Mouse (Mus musculus) large intestine, adult 2 months (tissue): ENCODE measurements around the gene Htra2. TPM values are rescaled to one million over a fixed set of nuclear protein-coding genes. Genes with fewer than 3 reads are reported as not detected.

Experiments
- DNase-seq: peaks from one replicate; pipeline ENCODE4 v3.0.0-alpha.2; 2012; ENCODE audit warnings: low read depth, low spot score
- WGBS: fragments of 180-500 bp; shearing (Covaris S2); methylation state at CpG from one replicate; pipeline ENCODE4 v1.1.7; 2018; 5-methylcytosine and 5-hydroxymethylcytosine counted together
- polyA plus RNA-seq: library from polyadenylated mRNA; depleted of rRNA; stranded (reverse); fragments of >200 nt; gene quantifications from 2 replicates; pipeline ENCODE4 v1.2.3, GENCODE M21; 2012; rRNA removed

Htra2 gene
- 39.7 and 39.9 TPM in 2 replicates for polyA plus RNA-seq

GRCm38 (mm10) chr6:83054871-83055431, at the start of gene Htra2:
Gene Htra2, minus strand, starts transcription at chr6:83055273.
- DNase-seq, result no peak

GRCm38 (mm10) chr6:83104158-83104557, 49.1 kb upstream of the Htra2 start:
- no peak for DNase-seq
- WGBS, result 84% methylated on average over 4 of the region's 4 CpGs

More at GRCm38 (mm10) chr6:83054871-83055431, at the start of gene Htra2:
- WGBS, result under 1% methylated on average over 50 of the region's 50 CpGs

- 65% methylated on average over 11 of the region's 11 CpGs for WGBS
- DNase-seq, result no peak
Measured at GRCm38 (mm10) chr6:83103130-83103650, 48.1 kb upstream of the Htra2 start.

GRCm38 (mm10) chr6:83101688-83102556, 46.8 kb upstream of the Htra2 start:
- WGBS, result under 1% methylated on average over 74 of the region's 74 CpGs
- no peak for DNase-seq

- WGBS, result under 1% methylated on average over 25 of the region's 25 CpGs
Measured at GRCm38 (mm10) chr6:83101316-83101687, 46.2 kb upstream of the Htra2 start, which contains the start of the genes Ccdc142 and Gm42688. Gene Ccdc142, plus strand, starts transcription at chr6:83101601. Gene Gm42688, plus strand, starts transcription at chr6:83101617.

GRCm38 (mm10) chr6:83098411-83098810, 43.3 kb upstream of the Htra2 start:
- DNase-seq, result no peak
- 34% methylated on average over 2 of the region's 2 CpGs for WGBS

More at GRCm38 (mm10) chr6:83101316-83101687, 46.2 kb upstream of the Htra2 start, which contains the start of the genes Ccdc142 and Gm42688:
- DNase-seq, result peak; percentile 83

- 53% methylated on average over 6 of the region's 6 CpGs for WGBS
- DNase-seq, result no peak
Measured at GRCm38 (mm10) chr6:83095968-83096367, 40.9 kb upstream of the Htra2 start.

- DNase-seq, result no peak
- WGBS, result 19% methylated on average over 6 of the region's 6 CpGs
Measured at GRCm38 (mm10) chr6:83092416-83093127, 37.5 kb upstream of the Htra2 start.

GRCm38 (mm10) chr6:83087926-83088260, 32.8 kb upstream of the Htra2 start:
- 18% methylated on average over 9 of the region's 9 CpGs for WGBS
- no peak for DNase-seq

- WGBS, result 6% methylated on average over 47 of the region's 47 CpGs
- no peak for DNase-seq
Measured at GRCm38 (mm10) chr6:83087205-83087925, 32.3 kb upstream of the Htra2 start.

GRCm38 (mm10) chr6:83086121-83087035, 31.3 kb upstream of the Htra2 start, which contains the start of gene Lbx2:
Gene Lbx2, plus strand, starts transcription at chr6:83086367.
- no peak for DNase-seq
- WGBS, result 6% methylated on average over 41 of the region's 42 CpGs

- 12% methylated on average over 6 of the region's 6 CpGs for WGBS
- no peak for DNase-seq
Measured at GRCm38 (mm10) chr6:83084477-83084876, 29.4 kb upstream of the Htra2 start.

- WGBS, result 47% methylated on average over 5 of the region's 5 CpGs
- no peak for DNase-seq
Measured at GRCm38 (mm10) chr6:83083497-83083896, 28.4 kb upstream of the Htra2 start.

- WGBS, result 96% methylated on average over 5 of the region's 5 CpGs
- no peak for DNase-seq
Measured at GRCm38 (mm10) chr6:83080210-83080609, 25.1 kb upstream of the Htra2 start.

- under 1% methylated on average over 46 of the region's 46 CpGs for WGBS
- peak; percentile 90 for DNase-seq
Measured at GRCm38 (mm10) chr6:83078324-83078858, 23.3 kb upstream of the Htra2 start.

GRCm38 (mm10) chr6:83077630-83078323, 22.7 kb upstream of the Htra2 start, which contains the start of gene Pcgf1:
Gene Pcgf1, plus strand, starts transcription at chr6:83077869.
- DNase-seq, result no peak
- WGBS, result under 1% methylated on average over 54 of the region's 54 CpGs

- WGBS, result 21% methylated on average over 2 of the region's 2 CpGs
- DNase-seq, result no peak
Measured at GRCm38 (mm10) chr6:83074979-83075378, 19.9 kb upstream of the Htra2 start.
